Mouse (Mus musculus): ENCODE measurements around the gene Tmem131.

DNA sequence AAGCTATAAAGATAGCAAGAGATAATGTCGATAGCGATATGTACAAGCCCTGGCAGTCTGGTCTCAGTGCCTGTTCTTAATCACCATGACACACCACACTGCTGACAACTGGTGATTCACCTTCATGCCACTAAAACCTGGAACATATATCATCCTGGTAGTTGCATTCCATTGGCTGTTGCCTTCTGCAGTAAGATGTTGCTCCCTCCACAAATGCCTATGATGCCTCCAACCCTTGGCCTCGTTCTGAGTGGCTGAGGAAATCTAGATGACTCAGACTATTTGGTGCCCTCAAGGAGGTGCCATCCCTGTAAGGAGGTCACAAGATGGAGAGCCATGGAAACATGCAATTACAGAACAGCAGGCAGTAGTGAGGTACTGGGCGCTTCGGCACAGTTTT lies 22.4 kb upstream of the Tmem131 start:
- no peak for TF ChIP-seq CTCF (IDR thresholded peaks at IDR 0.05)
- no peak for TF ChIP-seq POLR2A (IDR thresholded peaks at IDR 0.05; ENCODE audit: insufficient read depth, low read depth, low read length)
- no peak for TF ChIP-seq EP300 (IDR thresholded peaks at IDR 0.05; ENCODE audit: insufficient read depth, low read depth, low read length)
